Mouse (Mus musculus) kidney, postnatal 14 days (tissue): ENCODE measurements around the gene Angptl7.
A peak's percentile ranks its signal among the peaks of the same experiment; 100 is the strongest.

Experiments
- DNase-seq: peaks from one replicate; pipeline ENCODE4 v3.0.0; 2022; ENCODE audit warnings: mixed read lengths

The Angptl7 gene

DNA sequence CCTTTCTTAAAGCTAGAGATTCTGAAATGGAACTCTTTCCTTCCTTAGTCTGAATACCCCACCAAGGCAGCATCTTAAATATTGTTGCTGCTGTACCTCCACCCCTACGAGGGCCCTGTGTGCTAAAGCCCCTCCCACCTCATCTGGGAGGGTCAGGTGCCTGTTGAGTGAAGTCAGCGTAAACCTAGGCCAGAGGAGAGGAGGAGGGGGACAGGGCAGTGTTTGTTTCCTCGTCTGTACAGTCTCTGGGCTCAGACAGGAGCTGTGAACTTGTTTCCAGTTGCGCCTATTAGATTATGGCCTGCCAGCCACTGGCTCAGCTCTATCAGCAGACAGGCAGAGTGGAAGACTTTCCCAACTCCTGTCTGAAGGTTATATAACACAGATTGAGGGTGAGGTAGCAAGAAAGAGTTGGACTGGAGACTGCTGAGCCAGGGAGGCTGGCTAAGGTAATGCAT is at the start of gene Angptl7:
Gene Angptl7, minus strand, starts transcription at position 51 of the 458 bp plus-strand sequence.
- DNase-seq = peak; percentile 22

- no peak for DNase-seq
Measured at GRCm38 (mm10) chr4:148549106-148549505, 48.8 kb upstream of the Angptl7 start.

- DNase-seq = no peak
Measured at GRCm38 (mm10) chr4:148535876-148536275, 35.6 kb upstream of the Angptl7 start.

- no peak for DNase-seq
Measured at GRCm38 (mm10) chr4:148533613-148534328, 33.5 kb upstream of the Angptl7 start.

DNA sequence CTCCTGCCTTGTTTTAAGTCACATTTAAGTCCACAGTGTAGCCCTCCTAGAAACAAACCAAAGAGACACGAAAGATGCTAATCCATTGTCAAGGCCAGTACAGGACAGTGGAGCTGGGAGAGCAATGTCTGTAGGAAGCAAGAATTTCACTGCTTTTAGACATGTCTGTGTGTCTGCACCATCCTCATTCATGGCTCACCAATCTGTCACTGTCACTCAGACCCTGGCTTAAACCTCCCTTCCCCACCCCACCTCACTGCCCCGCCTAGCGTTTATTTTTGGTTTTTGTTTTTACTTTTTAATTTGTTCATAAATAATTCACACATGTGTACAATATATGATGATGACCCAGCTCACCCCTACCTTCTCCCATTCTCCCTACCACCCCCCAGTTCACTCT is 32.3 kb upstream of the Angptl7 start:
- no peak for DNase-seq

GRCm38 (mm10) chr4:148531341-148531740 is 31.1 kb upstream of the Angptl7 start:
- no peak for DNase-seq

GRCm38 (mm10) chr4:148530778-148531177 is 30.5 kb upstream of the Angptl7 start:
- no peak for DNase-seq

DNA sequence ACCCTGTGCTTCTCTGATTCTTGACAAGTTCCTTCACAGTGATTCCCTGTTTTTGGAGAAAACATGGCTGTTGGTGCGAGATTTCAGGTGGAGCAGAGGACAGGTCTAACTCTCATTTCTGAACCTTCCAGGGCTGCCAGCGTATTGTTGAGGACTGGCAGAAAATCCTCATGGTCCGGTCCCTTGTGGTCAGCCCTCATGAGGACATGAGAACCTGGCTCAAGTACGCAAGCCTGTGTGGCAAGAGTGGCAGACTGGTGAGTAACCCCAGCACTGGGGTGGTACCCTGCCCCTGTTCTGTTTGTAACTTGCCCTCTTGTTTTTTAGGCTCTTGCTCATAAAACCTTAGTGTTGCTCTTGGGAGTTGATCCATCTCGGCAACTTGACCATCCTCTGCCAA is 30.1 kb upstream of the Angptl7 start:
- DNase-seq = no peak

DNA sequence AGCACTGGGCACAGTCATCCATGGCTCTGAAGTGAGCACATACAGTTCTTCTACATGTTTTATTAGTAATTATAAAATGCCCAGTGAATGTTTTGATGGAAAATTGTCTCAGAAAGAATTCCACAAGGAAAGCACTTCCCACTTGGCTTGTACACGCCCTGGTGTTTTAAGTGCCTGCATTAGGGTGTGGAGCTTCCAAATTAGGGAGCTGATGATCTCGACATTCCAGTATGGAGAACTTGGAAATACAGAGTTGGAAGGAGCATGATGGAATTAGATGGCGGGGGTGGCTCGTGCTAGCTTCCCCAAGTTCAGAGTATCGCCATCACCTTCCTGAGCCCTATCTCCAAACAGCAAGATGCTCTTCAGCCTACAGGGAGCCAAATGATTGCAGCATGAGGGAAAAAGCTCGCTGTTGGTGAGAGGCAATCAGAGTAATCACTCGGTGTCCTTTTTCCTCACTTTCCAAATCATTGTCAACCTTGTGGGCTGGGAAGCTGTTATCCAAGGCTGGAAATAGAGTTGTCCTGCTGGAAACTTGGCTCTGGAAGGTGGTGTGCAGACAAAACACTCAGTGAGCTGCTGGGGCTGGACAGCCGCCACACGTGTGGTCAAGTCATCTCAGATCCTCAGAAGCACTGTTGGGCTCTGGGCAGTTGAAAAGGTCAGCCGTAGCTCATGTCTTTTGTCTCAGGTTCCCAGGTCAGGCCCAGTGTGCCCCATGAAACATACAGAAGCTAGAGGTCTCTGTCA is 27.1 kb upstream of the Angptl7 start:
- DNase-seq = no peak

DNA sequence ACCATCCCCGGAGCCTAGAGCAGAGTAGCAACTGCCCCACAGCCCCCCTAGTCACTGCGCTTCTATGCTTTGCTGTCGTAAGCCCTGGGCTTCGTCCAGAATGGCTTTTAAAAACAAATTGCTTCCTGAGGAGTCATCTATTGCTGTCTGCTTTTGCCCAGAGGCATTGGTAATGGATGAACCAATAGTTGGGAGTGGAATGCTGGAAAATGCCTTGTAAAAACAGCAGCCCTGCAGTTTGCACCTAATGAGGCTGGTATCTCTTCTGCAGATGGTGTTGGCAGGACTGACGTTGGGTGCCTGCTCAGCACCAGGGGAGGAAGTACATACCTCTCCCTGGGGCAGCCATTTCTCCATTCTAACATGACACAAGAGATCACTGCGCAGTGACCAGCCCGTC is 23.3 kb upstream of the Angptl7 start:
- peak; percentile 33 for DNase-seq

GRCm38 (mm10) chr4:148518235-148518795 is 18.1 kb upstream of the Angptl7 start:
- DNase-seq = no peak

DNA sequence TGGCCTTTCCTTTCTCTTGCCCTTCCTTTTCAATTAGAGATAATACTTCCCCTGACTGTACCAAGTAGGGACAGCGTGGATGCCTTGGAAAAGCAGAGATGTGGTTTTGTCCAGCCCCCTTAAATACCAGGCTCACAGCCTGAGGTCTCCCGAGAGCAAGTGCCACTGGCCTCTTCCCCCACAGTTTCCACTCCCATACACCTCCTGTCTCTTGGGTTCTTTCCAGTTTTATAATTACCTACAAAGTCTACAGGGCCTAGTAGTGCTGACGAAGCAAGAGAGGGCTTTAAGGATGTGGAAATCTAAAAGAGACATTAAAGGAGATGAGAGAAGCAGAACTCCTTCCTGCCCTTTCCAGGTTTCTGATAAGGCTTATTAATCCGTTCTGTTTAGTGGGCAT is 17.5 kb upstream of the Angptl7 start:
- peak; percentile 42 for DNase-seq

DNA sequence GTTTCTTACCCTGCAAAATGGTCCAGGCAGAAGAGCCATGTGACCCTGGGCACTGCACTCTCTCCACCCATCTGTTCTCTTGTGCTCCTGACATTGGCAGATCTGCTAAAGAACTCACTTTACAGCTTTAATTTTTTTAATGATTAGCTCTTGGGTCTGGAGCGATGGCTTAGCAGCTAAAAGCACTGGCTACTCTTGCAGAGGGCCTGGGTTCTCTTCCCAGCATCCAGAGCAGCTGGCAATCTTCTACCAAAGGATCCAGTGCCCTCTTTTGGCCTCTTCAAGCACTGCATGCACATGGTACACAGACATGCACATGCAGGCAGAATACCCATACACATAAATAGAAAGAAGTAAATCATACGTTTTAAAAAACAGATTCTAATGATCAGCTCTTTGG is 15.1 kb upstream of the Angptl7 start:
- DNase-seq = peak; percentile 69

DNA sequence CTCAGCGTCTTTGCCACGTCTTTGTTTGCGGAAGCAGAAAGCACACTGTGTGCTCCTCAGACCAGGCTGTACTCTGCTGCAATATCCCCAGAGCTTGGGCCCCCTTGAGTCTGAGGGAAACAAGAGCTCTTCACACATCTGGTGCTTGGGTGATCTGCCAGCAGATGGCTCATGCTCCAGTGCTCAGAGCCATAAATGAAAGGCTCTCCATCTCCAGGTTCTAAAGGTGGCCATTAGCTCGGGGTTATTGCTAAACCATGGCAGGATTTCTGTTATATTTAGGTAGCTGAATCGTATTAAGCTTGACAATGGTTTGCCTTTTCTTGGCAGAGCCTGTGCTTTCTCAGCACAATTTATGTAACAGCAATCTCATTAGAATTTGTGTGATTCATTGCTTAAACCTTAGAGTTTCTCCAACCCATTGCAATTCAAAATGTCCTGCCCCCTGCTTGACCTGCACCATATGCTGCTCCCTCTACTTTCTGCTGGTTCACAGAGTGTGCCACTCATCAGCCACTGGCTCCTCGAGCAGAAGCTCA is 12.8 kb upstream of the Angptl7 start:
- DNase-seq = peak; percentile 66

- DNase-seq = no peak
Measured at GRCm38 (mm10) chr4:148511334-148511733, 11.1 kb upstream of the Angptl7 start.

DNA sequence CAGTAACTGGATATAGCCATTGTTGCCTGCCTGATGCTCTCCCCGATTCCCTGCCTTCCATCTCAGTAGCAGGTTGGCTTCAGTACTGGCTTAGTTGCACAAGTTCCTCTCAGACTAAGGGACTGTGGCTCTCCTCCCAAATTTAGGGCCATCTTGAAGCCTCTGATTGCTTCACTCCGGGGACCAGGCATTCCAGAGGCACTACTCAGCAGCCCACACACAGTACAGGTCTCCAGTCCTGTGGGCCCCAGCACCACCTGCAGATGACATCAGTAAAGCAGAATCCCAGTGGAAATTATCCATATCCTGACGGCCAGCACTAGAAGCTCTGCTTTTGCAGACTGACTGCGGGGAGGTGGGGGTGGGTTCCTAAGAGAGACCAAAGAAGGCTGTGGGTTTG is 10.4 kb upstream of the Angptl7 start:
- no peak for DNase-seq

- DNase-seq = no peak
Measured at GRCm38 (mm10) chr4:148509450-148510084, 9.3 kb upstream of the Angptl7 start.

DNA sequence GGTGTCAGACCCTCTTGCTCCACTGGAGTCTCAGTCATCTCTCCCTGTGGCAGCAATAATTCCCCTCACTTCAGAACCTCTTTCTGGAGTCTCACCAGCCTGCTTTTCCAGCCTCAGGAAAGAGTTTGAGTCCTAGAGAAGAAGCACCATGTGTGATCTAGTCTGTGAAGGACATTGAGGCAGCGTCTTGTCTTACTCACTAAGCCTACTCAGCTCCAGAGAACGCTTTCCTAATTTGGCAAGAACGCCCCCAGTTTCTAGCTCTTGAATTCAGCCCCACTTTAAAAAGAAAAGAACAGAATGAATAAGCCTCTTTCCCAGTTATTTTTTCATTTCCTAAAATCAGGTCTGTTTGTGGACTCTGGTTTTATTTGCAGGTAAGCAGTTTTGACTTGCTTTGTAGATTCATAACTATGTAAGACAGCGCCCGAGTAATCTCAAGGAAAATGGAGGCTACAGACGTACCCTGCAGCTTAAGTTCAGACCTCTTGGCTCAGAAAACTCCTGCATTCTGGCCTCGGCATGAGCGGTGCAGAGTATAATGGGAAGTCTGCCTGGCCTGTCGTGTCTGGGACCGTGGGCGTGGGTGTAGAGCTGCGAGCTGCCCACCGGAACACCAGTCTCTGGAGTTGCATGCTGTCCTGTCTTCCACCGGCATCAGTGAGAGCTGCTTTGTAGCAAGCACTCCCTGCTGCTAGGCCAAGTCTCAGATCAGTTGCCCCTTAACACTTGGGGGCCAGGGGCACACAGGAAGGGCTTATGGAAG is 8.0 kb upstream of the Angptl7 start:
- DNase-seq = no peak

- DNase-seq = no peak
Measured at GRCm38 (mm10) chr4:148507585-148507984, 7.3 kb upstream of the Angptl7 start.

- peak; percentile 64 for DNase-seq
Measured at GRCm38 (mm10) chr4:148504497-148504959, 4.3 kb upstream of the Angptl7 start.

DNA sequence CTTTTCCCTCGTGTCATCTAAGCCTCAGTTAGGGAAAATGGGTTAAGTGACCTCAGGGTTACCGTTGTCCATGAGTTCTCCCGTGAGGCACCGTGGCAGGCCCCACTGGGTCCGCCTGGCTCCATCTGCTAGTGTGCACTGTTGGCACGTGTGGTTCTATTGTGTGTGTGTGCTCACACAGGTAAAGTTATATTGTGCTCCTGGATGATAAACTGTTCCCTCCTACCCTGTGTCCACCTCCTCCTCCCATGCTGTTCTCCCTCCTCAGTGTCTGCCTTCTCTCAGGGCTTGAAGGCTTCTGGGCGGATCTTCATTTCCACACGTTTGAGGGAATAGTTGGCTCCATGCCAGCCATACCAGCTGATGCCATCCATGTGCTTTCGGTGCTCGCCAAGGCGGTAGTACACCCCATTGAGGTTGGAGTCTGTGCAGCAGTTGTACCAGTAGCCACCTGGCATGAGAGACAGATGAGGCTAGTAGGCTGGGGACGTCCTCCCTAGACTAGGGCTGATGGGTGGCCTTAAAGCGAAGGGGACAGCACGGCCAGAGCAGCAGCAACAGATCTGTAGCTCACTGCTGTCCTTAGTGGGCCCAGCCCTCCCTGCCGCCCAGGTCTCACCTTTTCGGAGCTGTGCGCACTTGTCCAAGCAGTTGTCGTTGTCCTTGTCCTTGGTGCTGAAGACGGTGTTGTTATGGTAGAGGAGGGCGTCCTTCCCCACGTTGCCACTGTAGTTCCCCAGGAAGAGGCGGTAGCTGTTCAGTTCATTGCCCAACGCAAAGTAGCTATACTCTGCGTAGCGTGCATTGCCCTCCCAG is 4.2 kb downstream of the Angptl7 start:
- DNase-seq = no peak
